Mouse (Mus musculus) heart, embryonic 15.5 days (tissue): ENCODE data around the gene Ccdc78. TPM values are rescaled to one million over a fixed set of nuclear protein-coding genes. Genes with fewer than 3 reads are reported as not detected.
"Not testable (repeated sequence)": the region's sequence is repeated elsewhere in the genome, so short reads cannot be mapped to it uniquely, and the experiment has no call there.

Experiments
- ATAC-seq: fragments of 200-750 bp; cut with Nextera tagmentation; replicated peaks from 2 replicates; pipeline ENCODE4 v1.8.0; 2017; ENCODE audit warnings: low read depth, moderate TSS enrichment; ENCODE audit not compliant: insufficient number of reproducible peaks, insufficient read depth, low FRiP score
- H3K27ac ChIP-seq: fragments of 300-500 bp; sonication (generic); 2 replicates; pipeline ENCODE4 v1.5.1; 2015; ENCODE audit warnings: mild to moderate bottlenecking, inconsistent platforms
- H3K27me3 ChIP-seq: fragments of 300-500 bp; sonication (generic); 2 replicates; pipeline ENCODE4 v1.6.1; 2015; ENCODE audit warnings: inconsistent platforms
- H3K36me3 ChIP-seq: fragments of 300-500 bp; sonication (generic); 2 replicates; pipeline ENCODE4 v1.6.1; 2015; ENCODE audit warnings: mild to moderate bottlenecking, inconsistent platforms
- H3K4me1 ChIP-seq: fragments of 300-500 bp; sonication (generic); replicated peaks from 2 replicates; pipeline ENCODE4 v1.6.1; 2015; ENCODE audit warnings: inconsistent platforms
- H3K4me2 ChIP-seq: fragments of 300-500 bp; sonication (generic); 2 replicates; pipeline ENCODE4 v1.6.1; 2015; ENCODE audit warnings: inconsistent platforms, mild to moderate bottlenecking, moderate library complexity
- H3K4me3 ChIP-seq: fragments of 300-500 bp; sonication (generic); 2 replicates; pipeline ENCODE4 v1.5.1; 2015; ENCODE audit warnings: mild to moderate bottlenecking, inconsistent platforms
- H3K9ac ChIP-seq: fragments of 300-500 bp; sonication (generic); 2 replicates; pipeline ENCODE4 v1.6.1; 2015; ENCODE audit warnings: mild to moderate bottlenecking, inconsistent platforms
- H3K9me3 ChIP-seq: fragments of 300-500 bp; sonication (generic); replicated peaks from 2 replicates; pipeline ENCODE4 v1.6.1; 2016; ENCODE audit warnings: inconsistent platforms
- WGBS: fragments of 180-500 bp; shearing (Covaris S2); methylation state at CpG from one replicate; pipeline ENCODE4 v1.1.7; 2015; ENCODE audit warnings: mixed read lengths; 5-methylcytosine and 5-hydroxymethylcytosine counted together
- polyA plus RNA-seq: library from polyadenylated mRNA; unstranded; fragments of >200 nt; fragmentation: Nextera tagmentation; extraction: Ambion mirVana; gene quantifications from 2 replicates; pipeline ENCODE4 v1.2.1, GENCODE M21; 2015

Gene Ccdc78
- polyA plus RNA-seq, 1 experiment from 2014 or later, result 0.13 TPM

GRCm38 (mm10) chr17:25796211-25796771 lies 9.9 kb downstream of the Ccdc78 start:
- 4% methylated on average over 37 of the region's 37 CpGs for WGBS

GRCm38 (mm10) chr17:25796951-25797369 lies 10.6 kb downstream of the Ccdc78 start, which contains the start of gene Metrn:
TSS of gene Metrn (minus strand) at chr17:25797136.
- peak within 1 kb of the TSS; percentile 82 for H3K4me2 ChIP-seq
- peak within 1 kb of the TSS; percentile 69 for H3K4me3 ChIP-seq
- peak; percentile 78 for ATAC-seq
- peaks cover 5% of the 10 kb centered on the region for H3K27me3 ChIP-seq
- H3K36me3 ChIP-seq, result no peaks in the 10 kb centered on the region
- no peak within 1 kb of the TSS for H3K27ac ChIP-seq
- 0% methylated on average over 35 of the region's 35 CpGs for WGBS
- H3K9ac ChIP-seq, result peak within 1 kb of the TSS; percentile 65
- H3K9me3 ChIP-seq, result no peaks in the 10 kb centered on the region
- H3K4me1 ChIP-seq, result peaks cover 31% of the 10 kb centered on the region

More at GRCm38 (mm10) chr17:25796211-25796771, 9.9 kb downstream of the Ccdc78 start:
- Histone ChIP-seq H3K27ac (no peak overlapping the region), H3K9me3 (no peaks in the 10 kb centered on the region), H3K4me3 (peak overlapping the region; percentile 69), H3K27me3 (peaks cover 1% of the 10 kb centered on the region; the same call in 1 of the 2 replicates), H3K36me3 (no peaks in the 10 kb centered on the region), H3K9ac (peak overlapping the region; percentile 65), H3K4me1 (peaks cover 35% of the 10 kb centered on the region), H3K4me2 (peak overlapping the region; percentile 82)
- no peak for ATAC-seq

GRCm38 (mm10) chr17:25801029-25801428 lies 14.6 kb downstream of the Ccdc78 start:
- H3K9me3 ChIP-seq, result no peaks in the 10 kb centered on the region

GRCm38 (mm10) chr17:25802825-25803517 lies 16.6 kb downstream of the Ccdc78 start:
- no peak overlapping the region for H3K27ac ChIP-seq
- H3K9ac ChIP-seq, result no peak overlapping the region
- no peaks in the 10 kb centered on the region for H3K9me3 ChIP-seq
- peak; percentile 82 for ATAC-seq
- no peak overlapping the region for H3K4me3 ChIP-seq
- peaks cover 17% of the 10 kb centered on the region for H3K27me3 ChIP-seq
- no peaks in the 10 kb centered on the region for H3K36me3 ChIP-seq
- 7% methylated on average over 10 of the region's 10 CpGs for WGBS
- peak overlapping the region; percentile 27; the same call in 1 of the 2 replicates for H3K4me2 ChIP-seq
- H3K4me1 ChIP-seq, result peaks cover 9% of the 10 kb centered on the region

More at GRCm38 (mm10) chr17:25801029-25801428, 14.6 kb downstream of the Ccdc78 start:
- no peak overlapping the region for H3K9ac ChIP-seq
- H3K4me1 ChIP-seq, result peaks cover 14% of the 10 kb centered on the region
- no peaks in the 10 kb centered on the region for H3K36me3 ChIP-seq
- ATAC-seq, result no peak
- no peak overlapping the region for H3K4me3 ChIP-seq
- 5% methylated on average over 6 of the region's 6 CpGs for WGBS
- no peak overlapping the region for H3K27ac ChIP-seq
- peaks cover 15% of the 10 kb centered on the region for H3K27me3 ChIP-seq
- no peak overlapping the region for H3K4me2 ChIP-seq

GRCm38 (mm10) chr17:25806507-25806906 lies 20.1 kb downstream of the Ccdc78 start:
- Histone ChIP-seq H3K4me3 (no peak overlapping the region), H3K4me1 (peaks cover 27% of the 10 kb centered on the region), H3K27ac (no peak overlapping the region), H3K36me3 (no peaks in the 10 kb centered on the region), H3K9ac (no peak overlapping the region), H3K27me3 (peaks cover 49% of the 10 kb centered on the region), H3K9me3 (no peaks in the 10 kb centered on the region), H3K4me2 (no peak overlapping the region)
- ATAC-seq, result no peak
- 86% methylated on average over 4 of the region's 4 CpGs for WGBS

DNA sequence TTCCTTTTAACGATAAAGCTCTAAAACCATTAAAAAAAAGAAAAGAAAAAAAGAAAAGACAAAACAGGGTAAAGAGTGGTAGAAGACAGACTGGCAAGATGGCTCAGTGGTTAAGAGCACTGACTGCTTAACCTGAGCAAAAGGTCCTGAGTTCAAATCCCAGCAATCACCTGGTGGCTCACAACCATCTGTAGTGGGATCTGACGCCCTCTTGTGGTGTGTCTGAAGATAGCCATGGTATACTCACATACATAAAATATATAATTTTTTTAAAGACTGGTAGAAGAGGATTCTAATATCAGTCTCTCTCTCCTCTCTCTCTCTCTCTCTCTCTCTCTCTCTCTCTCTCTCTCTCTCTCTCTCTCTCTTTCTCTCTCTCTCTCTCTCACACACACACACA lies 21.1 kb downstream of the Ccdc78 start:
- not testable (repeated sequence) for H3K4me2 ChIP-seq, H3K27ac ChIP-seq, ATAC-seq, H3K4me3 ChIP-seq, H3K9ac ChIP-seq, H3K9me3 ChIP-seq, H3K36me3 ChIP-seq
- 45% methylated on average over 2 of the region's 2 CpGs for WGBS
- Histone ChIP-seq H3K27me3 (peaks cover 54% of the 10 kb centered on the region), H3K4me1 (peaks cover 27% of the 10 kb centered on the region)

DNA sequence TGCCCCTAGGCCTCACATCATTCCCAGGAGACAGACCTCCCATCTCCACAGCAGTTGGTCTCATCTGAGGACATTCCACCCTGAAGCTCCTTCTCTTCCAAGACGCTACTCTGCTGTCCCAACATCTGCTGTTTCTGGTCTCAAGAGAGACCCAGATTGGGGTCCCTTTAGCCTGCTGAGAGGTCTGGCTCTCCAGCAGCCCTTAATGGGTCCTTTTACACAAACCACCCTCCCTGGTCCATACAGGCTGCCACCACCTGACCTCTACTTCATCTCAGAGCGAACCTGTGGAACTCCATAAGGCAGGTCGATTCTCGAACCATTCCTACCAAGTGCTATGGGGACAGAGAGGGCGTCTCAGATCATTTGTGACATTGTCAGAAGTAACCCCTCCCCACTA lies 21.6 kb downstream of the Ccdc78 start:
- H3K4me3 ChIP-seq, result peak overlapping the region; percentile 62
- peaks cover 21% of the 10 kb centered on the region for H3K4me1 ChIP-seq
- ATAC-seq, result no peak
- no peak overlapping the region for H3K27ac ChIP-seq
- 42% methylated on average over 5 of the region's 5 CpGs for WGBS
- no peaks in the 10 kb centered on the region for H3K36me3 ChIP-seq
- 0 out of 2 replicates have a peak overlapping the region, but pooled peaks have one; percentile 40 for H3K9ac ChIP-seq
- peaks cover 56% of the 10 kb centered on the region for H3K27me3 ChIP-seq
- H3K9me3 ChIP-seq, result no peaks in the 10 kb centered on the region
- H3K4me2 ChIP-seq, result peak overlapping the region; percentile 96

DNA sequence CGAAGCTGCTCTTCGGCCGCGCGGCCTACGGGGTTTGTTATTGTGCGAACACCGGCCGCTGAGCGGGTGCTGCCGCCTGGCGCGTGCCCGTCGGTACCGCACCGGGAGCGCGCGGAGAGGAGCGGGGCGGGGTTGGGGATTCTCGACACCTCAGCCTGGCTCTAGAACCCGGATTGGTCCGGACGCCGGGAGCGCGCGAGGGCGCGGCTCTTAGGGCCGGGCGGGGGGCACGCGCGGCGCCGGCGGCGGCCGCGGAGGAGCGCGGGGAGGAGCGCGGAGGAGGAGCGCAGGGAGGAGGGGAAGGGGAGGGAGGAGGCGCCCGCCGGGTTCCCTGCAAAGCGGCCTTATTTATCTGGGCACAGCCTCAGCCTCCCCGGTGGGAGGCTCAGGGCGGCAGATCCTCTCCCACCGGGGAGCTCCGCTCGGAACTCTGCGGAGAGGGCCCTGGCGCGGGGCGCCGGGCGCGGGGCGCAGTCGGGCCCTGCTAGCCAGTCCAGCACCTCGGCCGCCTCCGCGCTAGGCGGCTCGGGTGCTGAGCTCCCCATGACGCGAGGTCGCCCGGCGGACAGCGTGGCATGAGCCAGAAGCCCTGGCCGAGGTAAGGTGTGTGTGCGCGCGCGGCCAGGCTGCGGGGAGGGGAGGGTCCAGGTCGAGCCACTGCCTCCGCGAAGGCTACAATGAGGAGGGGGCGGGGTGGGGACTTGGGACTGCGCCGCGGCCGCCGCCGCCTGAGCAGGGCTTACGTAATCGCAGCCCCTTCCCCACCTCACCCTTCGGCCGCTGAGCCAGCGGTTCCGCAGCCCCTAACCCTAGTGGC lies 22.6 kb downstream of the Ccdc78 start, which contains the start of gene Fbxl16:
Gene Fbxl16, plus strand, starts transcription at position 297 of the 817 bp plus-strand sequence.
- peak; percentile 77 for ATAC-seq
- Histone ChIP-seq H3K4me2 (peak within 1 kb of the TSS; percentile 96), H3K36me3 (no peaks in the 10 kb centered on the region), H3K27me3 (peaks cover 64% of the 10 kb centered on the region), H3K9me3 (no peaks in the 10 kb centered on the region), H3K4me3 (peak within 1 kb of the TSS; percentile 62), H3K27ac (no peak within 1 kb of the TSS), H3K4me1 (peaks cover 22% of the 10 kb centered on the region), H3K9ac (peak within 1 kb of the TSS; percentile 40)
- WGBS, result under 1% methylated on average over 90 of the region's 100 CpGs

- no peaks in the 10 kb centered on the region for H3K9me3 ChIP-seq
Measured at GRCm38 (mm10) chr17:25809606-25810340, 23.4 kb downstream of the Ccdc78 start.

DNA sequence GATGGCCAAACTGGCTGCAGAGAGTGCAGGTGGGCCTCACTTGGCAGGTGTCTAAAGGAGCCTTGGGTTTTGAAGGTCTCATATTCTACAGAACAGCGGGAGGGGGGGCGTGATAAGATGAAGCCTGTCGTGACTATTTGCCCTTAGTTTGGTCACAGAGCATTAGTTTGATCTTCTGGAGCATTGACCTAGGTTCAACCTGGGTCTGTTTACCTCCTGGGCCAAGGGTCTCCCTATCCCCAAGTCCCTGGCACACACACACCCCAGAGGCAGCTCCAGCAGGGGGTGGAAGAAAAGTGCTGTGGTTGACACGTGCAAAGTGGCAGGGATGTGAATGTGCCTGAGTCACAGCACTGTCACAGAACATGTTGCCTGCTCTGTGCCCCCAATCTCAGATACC lies 24.5 kb downstream of the Ccdc78 start:
- no peak for ATAC-seq
- Histone ChIP-seq H3K9me3 (no peaks in the 10 kb centered on the region), H3K4me2 (no peak overlapping the region), H3K9ac (no peak overlapping the region), H3K36me3 (no peaks in the 10 kb centered on the region), H3K27me3 (peaks cover 74% of the 10 kb centered on the region), H3K27ac (no peak overlapping the region), H3K4me3 (no peak overlapping the region), H3K4me1 (peaks cover 22% of the 10 kb centered on the region)
- WGBS, result 76% methylated on average over 4 of the region's 4 CpGs

More at GRCm38 (mm10) chr17:25809606-25810340, 23.4 kb downstream of the Ccdc78 start:
- H3K4me3 ChIP-seq, result peak overlapping the region; percentile 62
- ATAC-seq, result no peak
- peak overlapping the region; percentile 96 for H3K4me2 ChIP-seq
- WGBS, result 9% methylated on average over 24 of the region's 25 CpGs
- H3K36me3 ChIP-seq, result no peaks in the 10 kb centered on the region
- no peak overlapping the region for H3K27ac ChIP-seq
- H3K4me1 ChIP-seq, result peaks cover 22% of the 10 kb centered on the region
- peaks cover 67% of the 10 kb centered on the region for H3K27me3 ChIP-seq
- H3K9ac ChIP-seq, result peak overlapping the region; percentile 40
